Mouse (Mus musculus) stomach, embryonic 16.5 days (tissue): ENCODE results near the gene Mnd1. TPM values are rescaled to one million over a fixed set of nuclear protein-coding genes. Genes with fewer than 3 reads are reported as not detected.

Source experiments
- ATAC-seq: fragments of 200-750 bp; cut with Nextera tagmentation; 2 replicates; pipeline ENCODE4 v1.8.0; 2017; ENCODE audit warnings: moderate number of reproducible peaks, moderate TSS enrichment; ENCODE audit not compliant: insufficient read depth, low FRiP score
- H3K27ac ChIP-seq: fragments of 300-500 bp; sonication (generic); 2 replicates; pipeline ENCODE4 v1.5.1; 2014; ENCODE audit warnings: low read length
- H3K27me3 ChIP-seq: fragments of 300-500 bp; sonication (generic); 2 replicates; pipeline ENCODE4 v1.6.1; 2014; ENCODE audit warnings: low read length, control low read depth, mixed read lengths; ENCODE audit not compliant: control insufficient read depth, insufficient read depth
- H3K36me3 ChIP-seq: fragments of 300-500 bp; sonication (generic); 2 replicates; pipeline ENCODE4 v1.6.1; 2014; ENCODE audit warnings: low read length; ENCODE audit not compliant: control insufficient read depth, insufficient read depth
- H3K4me1 ChIP-seq: fragments of 300-500 bp; sonication (generic); 2 replicates; pipeline ENCODE4 v1.6.1; 2014; ENCODE audit warnings: low read length, control low read depth, mixed read lengths; ENCODE audit not compliant: control insufficient read depth, insufficient read depth
- H3K4me2 ChIP-seq: fragments of 300-500 bp; sonication (generic); 2 replicates; pipeline ENCODE4 v1.6.1; 2014; ENCODE audit warnings: low read depth, low read length, mixed read lengths
- H3K4me3 ChIP-seq: fragments of 300-500 bp; sonication (generic); replicated peaks from 2 replicates; pipeline ENCODE4 v1.5.1; 2014; ENCODE audit warnings: mild to moderate bottlenecking, low read length
- H3K9ac ChIP-seq: fragments of 300-500 bp; sonication (generic); 2 replicates; pipeline ENCODE4 v1.6.1; 2014; ENCODE audit warnings: low read length
- H3K9me3 ChIP-seq: fragments of 300-500 bp; sonication (generic); replicated peaks from 2 replicates; pipeline ENCODE4 v1.6.1; 2016; ENCODE audit warnings: low read length, control low read depth; ENCODE audit not compliant: control insufficient read depth
- WGBS: fragments of 180-500 bp; shearing (Covaris S2); extraction: QIAGEN DNeasy Blood & Tissue Kit; methylation state at CpG from one replicate; pipeline ENCODE4 v1.1.7; 2014; 5-methylcytosine and 5-hydroxymethylcytosine counted together
- polyA plus RNA-seq: library from polyadenylated mRNA; unstranded; fragments of >200 nt; fragmentation: Nextera tagmentation; extraction: Ambion mirVana; gene quantifications from 2 replicates; pipeline ENCODE4 v1.2.1, GENCODE M21; 2015

The Mnd1 gene
- polyA plus RNA-seq, 1 experiment from 2014 or later = 12.6 TPM

DNA sequence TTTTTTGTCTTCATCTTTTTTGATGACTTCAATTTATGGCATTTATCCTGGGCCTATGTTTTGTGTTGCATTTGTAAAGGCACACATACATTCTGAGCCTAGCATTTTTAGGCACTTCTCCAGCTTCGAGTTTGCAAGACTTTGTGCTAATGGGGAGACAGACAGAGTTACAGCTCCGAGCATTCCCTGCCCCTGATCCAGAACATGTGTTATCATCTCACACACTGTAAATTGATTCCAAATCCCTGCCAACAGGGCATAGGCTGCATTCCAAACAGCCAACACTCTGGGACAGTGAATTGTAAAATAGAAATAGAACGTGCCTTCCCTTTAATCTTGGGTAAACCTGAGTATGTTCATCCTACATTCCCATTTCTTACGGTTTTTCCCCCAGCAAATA lies 95.9 kb downstream of the Mnd1 start:
- Histone ChIP-seq H3K27me3 (no peaks in the 10 kb centered on the region), H3K4me2 (0 out of 2 replicates have a peak overlapping the region, but pooled peaks have one; percentile 18), H3K27ac (peak overlapping the region; percentile 65), H3K9ac (no peak overlapping the region), H3K36me3 (no peaks in the 10 kb centered on the region), H3K4me3 (no peak overlapping the region), H3K9me3 (no peaks in the 10 kb centered on the region), H3K4me1 (peaks cover 13% of the 10 kb centered on the region; the same call in 1 of the 2 replicates)
- ATAC-seq = no peak
- WGBS = 39% methylated on average over 4 of the region's 4 CpGs

DNA sequence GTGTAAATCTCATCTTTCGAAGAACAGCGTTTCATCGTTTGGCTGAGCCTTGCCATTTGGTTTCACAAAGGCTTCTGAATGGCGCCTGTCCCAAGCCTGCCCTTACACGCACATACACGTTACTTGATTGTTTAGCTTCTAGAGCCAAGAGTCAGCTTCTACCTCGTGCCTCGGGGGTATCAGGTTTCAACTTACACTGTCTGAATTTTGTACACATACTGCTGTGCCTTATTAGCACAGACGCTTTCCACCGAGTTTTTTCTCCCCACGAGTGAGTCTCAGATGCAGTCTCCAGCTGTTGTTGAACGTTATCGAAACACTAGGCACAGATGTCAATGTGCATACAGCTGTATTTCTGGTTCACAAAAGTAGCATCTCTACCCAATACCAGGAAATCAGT lies 96.3 kb downstream of the Mnd1 start:
- Histone ChIP-seq H3K36me3 (no peaks in the 10 kb centered on the region), H3K4me3 (no peak overlapping the region), H3K27ac (peak overlapping the region; percentile 65), H3K4me1 (peaks cover 13% of the 10 kb centered on the region; the same call in 1 of the 2 replicates), H3K9me3 (no peaks in the 10 kb centered on the region), H3K4me2 (0 out of 2 replicates have a peak overlapping the region, but pooled peaks have one; percentile 18), H3K27me3 (no peaks in the 10 kb centered on the region), H3K9ac (no peak overlapping the region)
- peak; percentile 69; the same call in 1 of the 2 replicates for ATAC-seq
- WGBS = 29% methylated on average over 13 of the region's 13 CpGs

DNA sequence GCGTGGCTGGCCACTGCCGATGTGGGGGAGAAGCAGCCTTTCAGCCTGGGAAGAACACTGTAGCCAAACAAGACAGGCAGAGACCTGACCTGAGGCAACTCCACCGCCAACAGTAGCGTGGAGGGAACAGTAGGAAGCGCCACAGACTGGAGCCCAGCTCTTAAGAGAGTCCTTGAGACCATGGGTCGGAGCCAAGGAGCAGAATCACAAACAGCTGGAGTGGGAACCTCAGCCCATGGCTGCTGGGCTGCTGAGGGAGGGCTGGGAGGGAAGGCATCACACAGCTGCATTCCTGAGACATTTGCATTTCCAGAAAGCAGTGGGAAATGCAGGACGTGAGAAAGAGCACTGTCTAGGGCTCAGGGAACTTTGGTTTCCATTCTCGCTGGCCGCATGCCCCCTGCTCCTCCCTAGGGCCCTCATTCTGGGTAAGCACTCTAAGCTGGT lies 106.8 kb downstream of the Mnd1 start:
- 18% methylated on average over 9 of the region's 9 CpGs for WGBS
- Histone ChIP-seq H3K27me3 (no peaks in the 10 kb centered on the region), H3K4me3 (no peak overlapping the region), H3K36me3 (no peaks in the 10 kb centered on the region), H3K4me1 (peaks cover 10% of the 10 kb centered on the region), H3K27ac (peak overlapping the region; percentile 57), H3K9me3 (no peaks in the 10 kb centered on the region), H3K4me2 (peak overlapping the region; percentile 24), H3K9ac (peak overlapping the region; percentile 42)
- peak; percentile 91 for ATAC-seq

DNA sequence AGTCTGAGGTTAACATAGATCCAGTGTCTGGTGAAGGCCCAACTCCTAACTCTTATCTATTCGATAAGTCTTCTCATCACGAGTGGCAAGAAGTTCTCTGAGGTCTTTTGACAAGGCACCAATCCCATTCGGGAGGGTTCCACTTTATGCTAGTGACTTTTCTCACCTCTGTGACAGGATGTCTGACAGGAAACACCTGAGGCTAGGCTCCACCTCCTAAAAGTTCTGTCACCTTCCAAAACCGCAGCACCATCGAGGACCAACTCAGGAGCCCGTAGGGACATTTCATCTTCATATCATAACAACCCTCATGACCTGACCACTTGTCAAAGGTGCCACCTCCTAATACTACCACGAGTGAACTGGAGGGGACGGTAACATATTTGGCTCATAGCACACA lies 109.4 kb downstream of the Mnd1 start:
- ATAC-seq = no peak
- Histone ChIP-seq H3K4me1 (peaks cover 10% of the 10 kb centered on the region), H3K27ac (no peak overlapping the region), H3K36me3 (no peaks in the 10 kb centered on the region), H3K27me3 (no peaks in the 10 kb centered on the region), H3K4me2 (no peak overlapping the region), H3K9me3 (no peaks in the 10 kb centered on the region), H3K9ac (no peak overlapping the region), H3K4me3 (no peak overlapping the region)
- WGBS = 85% methylated on average over 8 of the region's 8 CpGs

DNA sequence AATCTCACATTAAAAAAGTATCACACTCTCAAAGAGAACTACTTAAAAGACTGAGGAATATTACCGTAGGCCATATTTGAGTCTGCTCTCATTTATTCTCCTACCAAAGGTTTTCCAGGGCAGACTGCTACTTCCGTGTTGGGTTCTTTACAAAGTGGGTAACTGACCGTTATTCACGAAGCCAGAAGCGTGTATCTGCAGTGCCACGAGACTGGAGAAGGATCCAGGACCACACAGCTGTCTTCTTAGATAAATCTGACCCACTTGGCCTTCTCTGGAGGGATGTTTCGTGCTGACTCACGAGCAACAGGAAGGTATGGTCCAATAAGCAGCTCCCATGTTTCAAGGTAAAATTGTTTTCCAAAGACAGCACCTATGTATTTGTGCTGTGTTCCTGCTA lies 113.8 kb downstream of the Mnd1 start:
- no peak overlapping the region for H3K27ac ChIP-seq
- H3K9me3 ChIP-seq = no peaks in the 10 kb centered on the region
- H3K27me3 ChIP-seq = no peaks in the 10 kb centered on the region
- H3K36me3 ChIP-seq = no peaks in the 10 kb centered on the region
- 87% methylated on average over 8 of the region's 8 CpGs for WGBS
- H3K4me2 ChIP-seq = no peak overlapping the region
- no peak overlapping the region for H3K9ac ChIP-seq
- no peak for ATAC-seq
- peaks cover 16% of the 10 kb centered on the region for H3K4me1 ChIP-seq
- no peak overlapping the region for H3K4me3 ChIP-seq

DNA sequence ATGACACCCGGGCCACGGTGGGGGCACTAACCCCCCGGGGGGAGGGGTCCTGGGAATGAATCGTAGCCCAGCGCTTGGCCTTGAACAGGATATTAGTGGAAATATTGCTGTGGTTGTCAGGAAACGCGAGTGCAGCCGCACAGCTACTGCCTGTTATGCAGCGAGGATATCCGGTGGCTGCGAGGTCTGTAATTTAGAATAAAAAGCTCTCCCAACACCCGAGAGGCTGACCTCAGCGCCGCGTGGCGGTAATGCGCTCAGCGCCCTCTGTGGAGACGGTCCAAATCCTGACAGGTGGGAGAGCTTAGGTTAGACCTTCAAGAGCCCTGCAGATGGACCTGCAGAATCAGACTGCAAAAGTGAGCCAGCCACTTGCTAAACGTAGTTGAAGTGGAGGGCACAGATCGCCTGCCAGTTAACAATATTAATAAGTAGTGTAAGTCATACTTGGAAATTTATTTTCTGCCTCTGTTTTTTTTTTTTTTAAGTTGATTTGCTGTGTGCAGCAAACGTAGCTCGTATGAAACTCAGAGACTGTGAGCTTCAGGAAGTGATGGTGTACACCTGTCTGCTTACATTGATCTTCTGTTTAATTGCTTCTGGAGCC lies 115.0 kb downstream of the Mnd1 start:
- no peaks in the 10 kb centered on the region for H3K36me3 ChIP-seq
- peak overlapping the region; percentile 99 for H3K4me2 ChIP-seq
- peak overlapping the region; percentile 74 for H3K9ac ChIP-seq
- WGBS = 1% methylated on average over 23 of the region's 23 CpGs
- peaks cover 21% of the 10 kb centered on the region for H3K4me1 ChIP-seq
- peak; percentile 56 for ATAC-seq
- H3K27me3 ChIP-seq = no peaks in the 10 kb centered on the region
- H3K27ac ChIP-seq = peak overlapping the region; percentile 88
- no peaks in the 10 kb centered on the region for H3K9me3 ChIP-seq
- peak overlapping the region; percentile 97 for H3K4me3 ChIP-seq

DNA sequence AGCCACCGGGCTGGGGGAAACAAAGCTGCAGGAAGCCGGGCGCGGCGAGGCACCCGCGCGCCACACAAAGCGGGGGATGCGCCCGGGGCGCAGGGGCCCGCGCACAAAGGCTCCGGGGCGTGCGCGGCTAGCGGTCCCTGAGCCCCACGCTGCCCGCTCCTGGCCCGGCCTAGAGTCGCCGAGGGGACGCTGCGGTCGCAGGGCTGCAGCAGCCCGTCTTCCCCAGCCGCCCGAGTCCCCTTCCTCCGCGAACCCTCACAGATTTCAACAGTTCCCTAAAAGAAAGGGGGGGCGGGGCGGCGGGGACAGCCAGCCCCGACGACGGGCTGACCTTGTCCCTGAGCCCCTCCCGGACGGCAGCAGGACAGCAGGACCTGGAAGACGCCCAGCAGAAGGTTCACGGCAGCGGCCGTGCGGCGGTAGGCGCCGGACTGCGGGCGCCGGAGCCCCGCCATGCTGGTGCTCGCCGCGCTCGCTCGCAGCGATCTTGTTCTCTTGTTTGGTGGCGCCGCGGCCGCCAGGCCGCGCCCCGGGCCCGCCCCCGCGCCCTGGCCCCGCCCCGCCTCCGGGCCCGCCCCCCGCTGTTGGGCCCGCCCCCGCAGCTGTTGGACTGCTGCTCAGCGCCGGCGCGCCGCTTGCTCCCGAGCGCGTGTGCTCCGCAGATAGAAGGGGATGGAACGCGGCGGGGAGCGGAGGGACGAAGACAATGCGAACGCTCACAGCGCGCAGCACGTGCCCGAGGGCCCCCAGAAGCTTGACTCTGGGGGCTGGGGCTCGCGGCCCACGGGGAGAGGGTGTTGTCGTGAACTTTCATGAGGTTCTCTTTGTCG lies 115.7 kb downstream of the Mnd1 start, which contains the start of gene Tmem131l:
Tmem131l (minus strand) TSS at position 530 of the 830 bp plus-strand sequence.
- no peaks in the 10 kb centered on the region for H3K36me3 ChIP-seq
- H3K4me1 ChIP-seq = peaks cover 25% of the 10 kb centered on the region
- under 1% methylated on average over 95 of the region's 100 CpGs for WGBS
- peak within 1 kb of the TSS; percentile 95 for H3K27ac ChIP-seq
- H3K9me3 ChIP-seq = no peaks in the 10 kb centered on the region
- peak within 1 kb of the TSS; percentile 97 for H3K4me3 ChIP-seq
- H3K27me3 ChIP-seq = no peaks in the 10 kb centered on the region
- peak; percentile 94 for ATAC-seq
- peak within 1 kb of the TSS; percentile 96 for H3K9ac ChIP-seq
- H3K4me2 ChIP-seq = peak within 1 kb of the TSS; percentile 99

DNA sequence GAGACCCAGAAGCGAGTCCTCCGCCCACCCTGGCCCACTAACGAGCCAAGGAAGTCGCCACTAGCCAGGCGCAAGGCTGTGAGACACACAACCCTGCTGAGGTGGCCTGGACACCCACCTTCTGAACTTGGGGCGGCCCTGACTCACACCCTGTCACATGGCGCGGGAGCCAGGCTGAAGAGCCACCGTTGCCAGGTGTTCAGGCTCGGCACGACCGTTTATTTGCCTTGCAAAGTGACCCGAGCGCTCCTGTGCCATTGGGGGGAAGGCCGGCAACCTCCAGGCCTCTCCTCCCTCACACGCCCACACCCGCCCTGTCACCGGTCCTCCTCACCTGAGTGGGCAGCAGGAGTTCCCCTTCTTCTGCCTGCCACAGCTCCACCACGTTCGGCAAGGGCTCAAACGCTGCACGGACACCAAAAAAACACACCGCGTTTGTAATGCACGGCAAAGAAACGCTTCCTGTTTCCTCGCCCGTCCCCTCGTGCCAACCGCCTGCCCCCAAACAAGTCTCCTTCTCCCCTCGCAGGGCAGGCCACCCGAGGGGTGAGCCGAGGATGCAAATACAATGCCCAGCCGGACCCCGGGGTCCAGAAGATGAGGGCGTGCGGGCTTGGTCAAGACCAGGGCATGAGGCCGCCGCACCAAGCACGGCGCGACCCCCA lies 116.5 kb downstream of the Mnd1 start:
- 1% methylated on average over 42 of the region's 42 CpGs for WGBS
- peak overlapping the region; percentile 98 for H3K4me2 ChIP-seq
- ATAC-seq = peak; percentile 49
- peak overlapping the region; percentile 96 for H3K9ac ChIP-seq
- peak overlapping the region; percentile 95 for H3K27ac ChIP-seq
- peak overlapping the region; percentile 97 for H3K4me3 ChIP-seq
- peaks cover 29% of the 10 kb centered on the region for H3K4me1 ChIP-seq
- no peaks in the 10 kb centered on the region for H3K27me3 ChIP-seq
- no peaks in the 10 kb centered on the region for H3K36me3 ChIP-seq
- no peaks in the 10 kb centered on the region for H3K9me3 ChIP-seq
